Mouse (Mus musculus) myocyte (in vitro differentiated cells): ENCODE results near the gene Fam216a.

Source experiments
- CEBPB ChIP-seq: IDR thresholded peaks from 2 replicates; pipeline ENCODE4 v1.6.1; 2011; ENCODE audit warnings: mild to moderate bottlenecking, moderate library complexity; ENCODE audit not compliant: poor library complexity, insufficient read depth, severe bottlenecking
- E2F4 ChIP-seq: IDR thresholded peaks from one replicate; pipeline ENCODE4 v1.6.1; 2011; ENCODE audit warnings: mild to moderate bottlenecking, control low read depth, moderate library complexity; ENCODE audit not compliant: insufficient read depth
- MAX ChIP-seq: IDR thresholded peaks from one replicate; pipeline ENCODE4 v1.6.1; 2011; ENCODE audit warnings: low read depth, mild to moderate bottlenecking, control low read depth
- MYOD1 ChIP-seq, 3 experiments: IDR thresholded peaks; one replicate each; pipeline ENCODE4 v1.6.1; 2011; ENCODE audit warnings: control low read depth in 2 of 3, low read depth in 2 of 3, mild to moderate bottlenecking in 2 of 3, moderate library complexity in 1 of 3; ENCODE audit not compliant: insufficient read length in 2 of 3, control insufficient read depth in 1 of 3
- MYOG ChIP-seq, 3 experiments: IDR thresholded peaks; one replicate each; pipeline ENCODE4 v1.6.1; 2011; ENCODE audit warnings: control low read depth in 2 of 3, low read depth in 2 of 3, mild to moderate bottlenecking in 2 of 3; ENCODE audit not compliant: insufficient read length in 2 of 3, control insufficient read depth in 1 of 3, insufficient read depth in 1 of 3
- POLR2A ChIP-seq: IDR thresholded peaks from one replicate; pipeline ENCODE4 v1.6.1; 2011; ENCODE audit warnings: low read depth, mild to moderate bottlenecking, control low read depth, moderate library complexity; ENCODE audit not compliant: insufficient read length
- POLR2AphosphoS2 ChIP-seq: IDR thresholded peaks from one replicate; pipeline ENCODE4 v1.6.1; 2011; ENCODE audit warnings: low read depth, control low read depth; ENCODE audit not compliant: insufficient read length
- REST ChIP-seq: IDR thresholded peaks from one replicate; pipeline ENCODE4 v1.6.1; 2011; ENCODE audit warnings: mild to moderate bottlenecking, control low read depth, moderate library complexity; ENCODE audit not compliant: insufficient read depth, insufficient read length
- SRF ChIP-seq: IDR thresholded peaks from one replicate; pipeline ENCODE4 v1.6.1; 2011; ENCODE audit warnings: low read depth; ENCODE audit not compliant: control insufficient read depth, insufficient read length
- TCF12 ChIP-seq: IDR thresholded peaks from one replicate; pipeline ENCODE4 v1.6.1; 2011; ENCODE audit warnings: mild to moderate bottlenecking, control low read depth; ENCODE audit not compliant: poor library complexity, insufficient read depth, severe bottlenecking
- TCF3 ChIP-seq: IDR thresholded peaks from one replicate; pipeline ENCODE4 v1.6.1; 2011; ENCODE audit warnings: low read depth, control low read depth; ENCODE audit not compliant: insufficient read length
- USF1 ChIP-seq: IDR thresholded peaks from one replicate; pipeline ENCODE4 v1.6.1; 2011; ENCODE audit warnings: low read depth, mild to moderate bottlenecking, control low read depth, moderate library complexity

DNA sequence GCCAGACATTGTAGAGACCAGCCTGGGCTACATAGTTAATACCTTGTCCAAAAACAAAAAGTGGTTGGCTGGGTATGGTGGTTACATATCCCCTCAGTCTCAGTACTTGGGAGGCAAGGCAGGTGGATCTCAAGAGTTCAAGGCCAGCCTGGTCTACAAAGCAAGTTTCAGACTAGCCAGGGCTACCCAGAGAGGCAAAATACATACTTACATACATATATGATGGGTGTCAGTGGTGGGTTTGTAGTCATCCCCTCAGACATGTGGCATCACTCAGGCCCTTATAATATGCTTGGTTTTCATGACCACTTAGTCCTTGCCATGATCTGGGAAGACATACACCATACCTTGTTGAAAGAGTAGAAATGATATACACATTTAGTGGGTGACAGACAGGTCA, 18.5 kb upstream of the Fam216a start:
- TF ChIP-seq REST (no peak), POLR2A (no peak), E2F4 (no peak), TCF12 (no peak), CEBPB (no peak), MYOD1 (IDR thresholded peaks at IDR 0.05; ENCODE audit: control insufficient read depth in 1 of 3, insufficient read length in 2 of 3, low read depth in 2 of 3) (no peak), MAX (no peak), POLR2AphosphoS2 (no peak), MYOG (IDR thresholded peaks at IDR 0.05; ENCODE audit: control insufficient read depth in 1 of 3, insufficient read depth in 1 of 3, insufficient read length in 2 of 3, low read depth in 2 of 3) (no peak), USF1 (no peak), TCF3 (no peak), SRF (no peak)
